Mouse (Mus musculus) retina, postnatal 7 days (tissue): Measurements from ENCODE around the gene Rpl26.
A peak's percentile ranks its signal among the peaks of the same experiment; 100 is the strongest.

Source experiments
- DNase-seq: peaks from one replicate; pipeline ENCODE4 v3.0.0-alpha.2; 2012; ENCODE audit warnings: low read depth, low spot score

Gene Rpl26

DNA sequence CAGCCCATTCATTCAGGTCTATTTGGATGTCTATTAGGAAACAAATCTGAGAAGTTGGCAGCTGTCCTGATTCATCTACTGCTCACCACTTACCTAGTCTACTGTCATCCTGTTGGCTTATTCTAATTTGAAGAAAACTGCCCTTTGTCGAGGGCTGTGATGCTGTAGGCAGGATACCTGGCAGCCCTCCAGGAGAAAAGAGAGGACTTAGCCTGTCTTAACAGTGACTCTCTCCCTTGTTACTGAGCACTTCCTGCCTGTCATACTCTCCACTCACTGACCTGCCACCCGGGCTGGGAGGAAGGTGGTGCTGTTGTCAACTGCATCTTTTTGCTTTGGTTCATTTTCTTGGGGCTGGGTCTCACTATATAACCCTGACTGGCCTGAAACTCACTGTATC, 10.8 kb upstream of the Rpl26 start:
- no peak for DNase-seq

- no peak for DNase-seq
Measured at GRCm38 (mm10) chr11:68891823-68892222, 9.6 kb upstream of the Rpl26 start.

DNA sequence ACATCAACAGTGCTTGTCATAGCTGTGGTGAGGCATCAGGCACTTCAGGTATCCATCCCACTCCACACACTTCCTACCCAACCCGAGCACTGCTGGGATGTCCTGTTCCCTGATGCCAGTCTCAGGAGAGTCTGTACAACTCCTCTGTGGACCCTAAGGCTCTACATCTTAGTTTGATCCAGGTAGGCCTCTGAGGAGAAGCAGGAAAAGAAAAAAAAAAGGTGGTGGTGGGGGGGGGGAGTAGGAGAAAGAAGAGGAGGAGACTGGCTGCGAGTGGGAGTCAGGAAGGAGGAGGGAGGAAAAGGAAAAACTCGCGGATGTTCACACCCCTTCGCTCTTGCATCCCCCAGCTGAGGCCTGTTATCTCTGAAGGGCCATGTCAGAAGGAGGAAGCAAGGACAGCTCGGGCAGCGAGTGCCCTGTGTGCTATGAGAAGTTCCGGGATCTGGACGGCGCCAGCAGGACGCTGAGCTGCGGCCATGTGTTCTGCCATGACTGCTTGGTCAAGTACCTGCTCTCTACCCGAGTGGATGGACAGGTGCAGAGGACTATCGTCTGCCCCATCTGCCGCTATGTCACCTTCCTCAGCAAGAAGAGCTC, 9.1 kb upstream of the Rpl26 start:
- DNase-seq: no peak

- DNase-seq: no peak
Measured at GRCm38 (mm10) chr11:68893911-68894464, 7.4 kb upstream of the Rpl26 start.

GRCm38 (mm10) chr11:68896247-68896646, 5.1 kb upstream of the Rpl26 start:
- DNase-seq: no peak

GRCm38 (mm10) chr11:68897120-68897519, 4.3 kb upstream of the Rpl26 start:
- DNase-seq: no peak

DNA sequence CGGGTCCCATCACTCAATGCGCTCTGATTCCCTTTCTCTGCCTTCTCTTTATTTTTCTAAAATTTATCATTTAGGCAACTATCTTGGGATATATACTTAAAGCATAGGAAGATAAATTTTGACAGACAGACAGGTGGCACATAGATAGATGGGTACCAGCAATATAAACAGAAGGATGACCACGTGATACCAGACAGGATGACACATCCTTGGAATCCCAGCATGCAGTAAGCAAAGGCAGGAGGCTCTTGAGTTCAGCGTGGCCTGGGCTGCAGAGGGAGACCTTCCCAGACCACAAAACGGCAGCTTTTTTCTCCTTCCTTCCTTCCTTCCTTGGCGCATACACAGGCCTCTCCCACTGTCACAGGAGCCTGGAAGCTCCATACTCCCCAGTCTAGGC, 3.5 kb upstream of the Rpl26 start:
- DNase-seq: no peak

DNA sequence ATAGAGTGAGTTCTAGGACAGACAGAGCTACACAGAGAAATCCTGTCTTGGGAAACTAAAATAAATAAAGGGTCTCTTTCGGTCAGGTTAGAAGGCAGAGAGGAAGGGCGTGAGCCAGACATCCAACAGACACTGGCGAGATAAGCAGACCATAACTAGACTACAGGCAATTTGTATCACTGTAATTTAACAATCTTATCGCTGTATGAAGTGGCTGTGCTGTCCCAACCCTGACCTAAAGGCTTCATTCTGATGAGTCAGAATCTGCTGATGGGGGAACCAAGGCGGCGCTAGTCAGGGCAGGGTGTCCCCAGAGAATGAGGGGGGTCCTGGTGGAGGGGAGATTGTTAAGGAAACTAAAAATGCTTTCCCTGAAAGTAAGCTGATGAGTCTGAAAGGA, 2.6 kb upstream of the Rpl26 start:
- no peak for DNase-seq

DNA sequence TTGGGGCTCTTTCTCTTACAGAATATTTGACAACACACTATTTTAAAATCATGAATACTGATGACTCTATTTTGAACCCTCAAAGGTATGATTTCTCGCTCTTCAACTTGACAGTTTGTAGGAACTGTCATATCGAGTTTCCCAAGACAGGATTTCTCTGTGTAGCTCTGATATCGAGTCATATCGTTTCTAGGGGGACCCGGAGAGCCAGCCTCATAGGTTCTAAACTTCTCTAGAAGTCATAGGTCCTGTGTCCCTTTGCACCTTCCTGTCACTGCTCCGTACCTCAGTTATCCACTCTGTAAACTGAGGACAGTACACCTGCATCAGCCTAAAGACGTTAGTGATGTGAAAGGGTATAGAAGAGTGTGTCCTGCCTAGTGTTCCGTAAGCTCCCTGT, 1.6 kb upstream of the Rpl26 start:
- no peak for DNase-seq

GRCm38 (mm10) chr11:68900519-68901350, 648 bp upstream of the Rpl26 start:
- DNase-seq: no peak

GRCm38 (mm10) chr11:68902047-68902364, 623 bp downstream of the Rpl26 start:
- DNase-seq: no peak

DNA sequence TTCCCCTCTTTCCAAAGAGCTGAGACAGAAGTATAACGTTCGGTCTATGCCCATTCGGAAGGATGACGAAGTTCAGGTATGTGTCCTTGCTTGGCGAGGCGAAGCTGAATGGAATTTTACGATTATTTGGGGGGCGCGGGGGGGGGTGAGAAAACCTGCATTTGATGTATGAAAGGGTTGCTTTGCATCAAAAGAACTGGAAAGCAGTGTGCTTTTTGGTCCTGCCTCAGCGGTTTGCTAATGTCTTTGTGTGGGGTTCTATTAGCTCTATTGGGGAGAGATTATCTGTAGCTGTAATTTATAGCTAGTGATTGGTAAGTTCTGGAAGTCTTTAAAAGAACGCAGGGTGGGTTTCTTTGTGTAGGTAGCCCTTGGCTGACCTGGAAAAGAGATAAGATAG, 984 bp downstream of the Rpl26 start:
- no peak for DNase-seq

DNA sequence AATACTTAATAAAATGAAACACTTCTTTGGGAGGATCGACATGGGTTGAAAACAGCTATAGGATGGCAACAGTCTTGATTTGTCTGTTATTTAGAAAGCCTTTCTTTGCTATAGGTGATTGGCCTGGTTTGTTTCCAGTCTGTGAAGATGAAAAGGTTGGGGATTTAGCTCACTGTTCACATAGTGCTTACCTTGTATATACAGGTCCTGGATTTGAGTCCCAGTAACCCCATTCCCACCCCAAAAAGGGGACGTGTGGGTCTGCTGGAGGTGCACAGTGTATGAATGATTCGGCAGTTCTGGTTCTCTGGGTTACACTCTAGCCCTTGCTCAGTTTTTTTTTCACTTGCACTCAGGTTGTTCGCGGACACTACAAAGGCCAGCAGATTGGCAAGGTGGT, 1.4 kb downstream of the Rpl26 start:
- no peak for DNase-seq

- DNase-seq: no peak
Measured at GRCm38 (mm10) chr11:68903775-68904174, 2.4 kb downstream of the Rpl26 start.

GRCm38 (mm10) chr11:68904375-68905137, 3.2 kb downstream of the Rpl26 start:
- DNase-seq: peak; percentile 74

DNA sequence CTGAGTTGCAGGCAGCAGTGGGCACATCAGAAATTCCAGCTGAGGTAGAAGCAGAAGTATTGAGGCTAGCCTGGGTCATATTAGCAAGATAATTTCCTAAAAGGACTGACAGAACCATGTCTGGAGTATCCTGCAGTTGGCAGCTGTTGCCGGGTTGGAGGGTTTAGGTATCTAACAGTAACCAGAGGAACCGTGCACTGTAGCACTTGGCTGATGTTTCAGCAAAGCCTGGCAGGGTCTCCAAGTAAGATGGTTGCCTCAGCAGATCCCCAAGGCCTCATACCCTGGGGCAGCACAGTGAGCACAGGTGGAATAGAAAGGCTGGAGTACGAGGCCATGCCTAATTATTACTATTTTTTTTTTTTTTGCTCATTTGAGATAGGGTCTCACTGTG, 3.8 kb downstream of the Rpl26 start:
- DNase-seq: no peak

- DNase-seq: no peak
Measured at GRCm38 (mm10) chr11:68905665-68906460, 4.5 kb downstream of the Rpl26 start.

GRCm38 (mm10) chr11:68906461-68906790, 5.0 kb downstream of the Rpl26 start:
- DNase-seq: no peak

- DNase-seq: no peak
Measured at GRCm38 (mm10) chr11:68907251-68907650, 5.9 kb downstream of the Rpl26 start.

GRCm38 (mm10) chr11:68908846-68909503, 7.6 kb downstream of the Rpl26 start:
- no peak for DNase-seq

GRCm38 (mm10) chr11:68911531-68912177, 10.3 kb downstream of the Rpl26 start:
- no peak for DNase-seq
